Mouse (Mus musculus): ENCODE measurements at regions not wholly inside any gene's neighbourhood (a gene's known extent, or its start where the extent isn't known, plus 50 kb on each side); places are given as distances from the start of the nearest gene placed in this dataset.

- DNase-seq (ENCODE audit: low read depth in 1 of 2, low spot score in 2 of 2), result no peak
These were observed 75.5 kb downstream of the Enkur start for GRCm38 (mm10) chr2:21129621-21130020.

DNA sequence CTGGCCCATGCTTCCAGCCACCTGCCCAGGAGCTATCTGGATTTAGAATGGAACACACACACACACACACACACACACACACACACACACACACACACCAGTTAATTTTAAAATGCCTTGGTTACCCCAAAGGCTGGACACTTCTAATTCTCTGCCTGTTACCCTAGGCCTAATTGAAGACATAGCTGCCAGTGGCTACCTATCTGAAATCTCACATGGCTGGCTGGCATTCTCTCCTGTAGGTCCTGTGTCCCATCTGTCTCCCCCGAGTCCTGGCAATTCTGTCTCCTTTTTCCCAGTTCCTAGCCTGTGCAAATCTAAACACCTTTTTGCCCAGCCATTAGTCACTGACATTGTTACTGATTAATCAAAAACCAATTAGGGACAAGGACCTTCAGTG, 78.6 kb downstream of the Enkur start:
- no peak for DNase-seq (ENCODE audit: low read depth in 1 of 2, low spot score in 2 of 2)

- no peak for DNase-seq (ENCODE audit: low read depth in 1 of 2, low spot score in 2 of 2)
These were observed 82.7 kb downstream of the Enkur start for GRCm38 (mm10) chr2:21122421-21122820.

GRCm38 (mm10) chr2:21121663-21122062, 83.5 kb downstream of the Enkur start:
- DNase-seq (ENCODE audit: low read depth in 1 of 2, low spot score in 2 of 2), result no peak

DNA sequence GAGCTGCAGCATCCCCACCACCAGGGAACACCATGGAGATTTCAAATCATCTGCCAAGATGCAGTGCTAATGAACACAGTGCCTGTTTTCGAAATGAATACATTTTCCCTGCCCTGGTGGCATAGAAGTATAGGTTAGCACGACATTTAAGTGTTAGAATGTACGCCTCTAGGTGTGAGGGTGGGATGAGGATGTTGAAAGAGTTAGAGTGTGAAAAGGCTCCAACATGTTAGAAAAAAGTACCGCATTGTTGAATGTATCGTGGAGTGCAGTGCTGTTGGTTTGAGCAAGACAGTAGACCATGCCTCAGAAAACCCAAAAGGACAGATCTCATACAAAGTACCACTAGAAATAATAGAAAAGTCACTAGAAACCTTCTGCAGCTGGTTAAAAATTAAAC, 88.3 kb downstream of the Enkur start:
- no peak for DNase-seq (ENCODE audit: low read depth in 1 of 2, low spot score in 2 of 2)

GRCm38 (mm10) chr2:21111527-21111926, 93.6 kb downstream of the Enkur start:
- no peak for DNase-seq (ENCODE audit: low read depth in 1 of 2, low spot score in 2 of 2)

DNA sequence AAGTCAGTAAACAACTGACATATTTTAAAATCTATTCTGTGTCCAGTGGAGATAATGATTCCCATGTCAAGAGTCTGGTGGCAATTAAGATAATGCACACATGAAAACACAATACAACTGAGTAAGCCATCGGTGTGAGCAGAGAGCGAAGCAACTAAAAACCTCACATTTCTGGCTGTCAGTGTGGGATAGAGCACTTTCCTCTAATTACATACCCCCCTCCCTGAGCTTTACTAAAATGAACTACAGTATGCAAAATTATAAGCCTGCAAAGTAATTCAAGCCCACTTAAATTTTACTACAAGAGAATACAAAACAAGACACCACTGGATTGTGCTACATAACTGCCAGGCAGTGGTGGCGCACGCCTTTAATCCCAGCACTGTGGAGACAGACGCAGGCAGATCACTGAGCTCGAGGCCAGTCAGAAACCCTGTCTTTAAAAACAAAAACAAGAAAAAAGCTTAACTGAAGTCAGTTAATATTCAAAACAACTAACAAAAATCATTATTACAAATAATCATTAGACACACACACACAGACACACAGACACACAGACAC, 104.8 kb downstream of the Enkur start:
- no peak for DNase-seq (ENCODE audit: low read depth in 1 of 2, low spot score in 2 of 2)

GRCm38 (mm10) chr2:21091058-21091971, 113.8 kb downstream of the Enkur start:
- DNase-seq (ENCODE audit: low read depth in 1 of 2, low spot score in 2 of 2), result peak in 1 of 2 experiments; percentile 3

GRCm38 (mm10) chr2:21085517-21085916, 116.8 kb upstream of the Arhgap21 start:
- no peak for DNase-seq (ENCODE audit: low read depth in 1 of 2, low spot score in 2 of 2)

DNA sequence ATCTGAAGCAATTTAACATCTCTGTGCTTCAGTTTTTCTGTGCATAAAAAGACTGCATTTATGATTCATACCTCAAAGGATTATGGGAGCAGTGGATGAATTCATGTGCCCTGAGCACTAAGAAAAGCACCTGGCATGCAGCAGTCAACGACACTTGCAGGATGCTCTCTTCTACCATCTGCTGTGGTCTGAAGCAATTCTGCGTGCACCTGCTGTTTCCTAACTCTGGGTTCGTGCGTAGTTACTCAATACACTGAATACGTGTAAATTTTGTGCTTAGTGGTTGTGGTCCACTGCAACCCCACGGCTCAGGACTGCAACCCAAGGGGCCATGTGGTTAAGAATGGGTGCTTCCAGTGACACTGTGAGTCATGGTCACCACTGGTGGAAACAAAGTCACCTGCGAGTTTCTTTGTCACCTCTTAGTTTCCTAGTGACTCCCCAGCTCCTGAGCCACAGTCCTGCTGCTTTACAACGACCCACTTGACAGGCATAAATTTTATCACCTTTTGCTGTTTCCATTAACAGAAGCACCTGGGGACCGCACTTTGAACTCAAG, 98.7 kb upstream of the Arhgap21 start:
- no peak for DNase-seq (ENCODE audit: low read depth in 1 of 2, low spot score in 2 of 2)

- no peak for DNase-seq (ENCODE audit: low read depth in 1 of 2, low spot score in 2 of 2)
These were observed 91.6 kb upstream of the Arhgap21 start for GRCm38 (mm10) chr2:21060347-21060650.

DNA sequence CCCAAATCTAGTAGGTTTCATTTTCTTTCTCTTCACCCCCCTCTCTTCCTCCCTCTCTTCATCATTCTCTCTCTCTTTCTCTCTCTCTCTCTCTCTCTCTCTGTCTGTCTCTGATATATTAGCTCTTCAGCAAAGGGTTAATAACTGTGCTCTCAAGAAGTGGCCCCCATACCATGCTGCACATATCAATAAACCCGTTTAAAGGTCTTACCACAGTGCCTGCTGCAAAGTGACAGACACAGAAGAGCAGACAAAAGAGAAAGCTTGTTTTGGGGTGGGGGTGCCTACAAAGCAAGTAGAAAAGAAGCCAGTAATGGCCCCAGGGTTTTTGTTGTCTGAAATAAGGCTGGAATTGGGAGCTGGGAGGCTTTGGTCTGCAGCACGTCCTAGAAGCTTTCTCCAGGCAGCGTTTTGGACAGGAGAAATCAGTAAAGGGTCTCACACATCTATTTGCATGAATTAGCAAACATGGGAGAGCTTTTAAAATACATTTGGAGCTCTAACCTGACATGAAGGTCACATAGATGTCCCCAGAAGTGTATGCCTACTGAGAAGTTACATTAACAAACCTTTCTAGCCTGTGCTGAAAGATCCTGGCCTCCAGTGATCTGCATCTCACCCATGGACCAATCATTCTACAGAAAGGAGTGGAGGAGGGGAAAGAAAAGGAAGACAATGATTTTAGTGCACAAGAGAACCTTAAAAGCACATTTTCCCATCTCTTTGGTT, 91.1 kb upstream of the Arhgap21 start:
- DNase-seq (ENCODE audit: low read depth in 1 of 2, low spot score in 2 of 2), result no peak

GRCm38 (mm10) chr2:21058940-21059339, 90.3 kb upstream of the Arhgap21 start:
- no peak for DNase-seq (ENCODE audit: low read depth in 1 of 2, low spot score in 2 of 2)

- DNase-seq (ENCODE audit: low read depth in 1 of 2, low spot score in 2 of 2), result no peak
These were observed 87.9 kb upstream of the Arhgap21 start for GRCm38 (mm10) chr2:21056450-21057210.

DNA sequence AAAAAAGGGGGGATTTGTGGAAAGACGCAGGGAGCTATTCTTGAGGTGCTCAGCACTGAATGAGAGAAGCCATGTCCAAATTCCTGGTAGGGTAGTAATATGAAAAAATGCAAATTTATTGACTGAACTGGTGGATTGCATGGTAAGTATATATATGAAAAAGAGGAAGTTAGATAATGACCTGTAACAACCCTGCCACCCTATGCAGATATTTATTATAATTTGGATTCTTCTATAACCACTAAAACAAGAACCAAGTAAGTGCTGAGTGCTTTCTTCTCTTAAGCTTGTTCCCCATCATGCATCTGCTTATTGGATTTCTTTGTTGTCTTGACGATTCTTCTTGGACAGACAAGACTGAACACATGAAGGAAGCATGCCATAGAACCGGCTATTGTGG, 86.7 kb upstream of the Arhgap21 start:
- DNase-seq (ENCODE audit: low read depth in 1 of 2, low spot score in 2 of 2), result no peak

DNA sequence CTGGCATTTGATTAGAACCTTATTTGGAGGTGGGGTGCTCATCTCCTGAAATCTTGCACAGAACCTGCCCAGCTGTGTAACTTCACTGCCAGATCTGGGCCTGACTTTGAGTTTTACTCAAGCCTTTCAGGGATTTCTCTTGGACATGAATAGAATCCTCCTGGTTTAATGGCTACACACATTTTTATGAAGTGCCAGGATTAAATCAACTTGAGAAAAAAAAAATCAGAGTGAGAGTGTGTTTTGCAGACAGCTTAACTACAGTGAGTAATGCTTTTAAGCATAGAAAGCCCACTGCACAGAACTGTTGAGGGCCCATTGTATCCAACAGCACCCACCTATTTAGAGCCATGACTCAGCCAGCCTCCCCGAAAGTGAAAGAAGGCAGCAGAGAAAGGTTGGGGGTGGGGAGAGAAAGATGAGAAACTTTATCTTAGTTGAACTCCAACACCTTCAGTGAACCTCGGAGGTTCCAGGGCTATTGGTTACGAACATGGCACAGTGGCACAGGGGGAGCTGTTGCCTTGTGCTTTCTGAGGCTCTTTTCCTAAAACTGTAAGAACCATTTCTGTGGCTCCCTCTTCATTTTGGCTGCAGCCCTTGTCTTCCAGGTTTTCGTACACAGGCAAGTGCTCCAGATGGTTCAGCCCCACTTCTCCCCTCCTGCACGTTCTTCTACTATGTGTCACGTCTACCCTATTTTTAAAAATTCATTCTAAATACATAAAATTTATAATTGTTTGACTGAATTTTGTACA, 85.8 kb upstream of the Arhgap21 start:
- no peak for DNase-seq (ENCODE audit: low read depth in 1 of 2, low spot score in 2 of 2)

- no peak for DNase-seq (ENCODE audit: low read depth in 1 of 2, low spot score in 2 of 2)
These were observed 84.9 kb upstream of the Arhgap21 start for GRCm38 (mm10) chr2:21053596-21053995.

- DNase-seq (ENCODE audit: low read depth in 1 of 2, low spot score in 2 of 2), result no peak
These were observed 80.3 kb upstream of the Arhgap21 start for GRCm38 (mm10) chr2:21048996-21049395.

GRCm38 (mm10) chr2:21048226-21048625, 79.5 kb upstream of the Arhgap21 start:
- DNase-seq (ENCODE audit: low read depth in 1 of 2, low spot score in 2 of 2), result no peak

DNA sequence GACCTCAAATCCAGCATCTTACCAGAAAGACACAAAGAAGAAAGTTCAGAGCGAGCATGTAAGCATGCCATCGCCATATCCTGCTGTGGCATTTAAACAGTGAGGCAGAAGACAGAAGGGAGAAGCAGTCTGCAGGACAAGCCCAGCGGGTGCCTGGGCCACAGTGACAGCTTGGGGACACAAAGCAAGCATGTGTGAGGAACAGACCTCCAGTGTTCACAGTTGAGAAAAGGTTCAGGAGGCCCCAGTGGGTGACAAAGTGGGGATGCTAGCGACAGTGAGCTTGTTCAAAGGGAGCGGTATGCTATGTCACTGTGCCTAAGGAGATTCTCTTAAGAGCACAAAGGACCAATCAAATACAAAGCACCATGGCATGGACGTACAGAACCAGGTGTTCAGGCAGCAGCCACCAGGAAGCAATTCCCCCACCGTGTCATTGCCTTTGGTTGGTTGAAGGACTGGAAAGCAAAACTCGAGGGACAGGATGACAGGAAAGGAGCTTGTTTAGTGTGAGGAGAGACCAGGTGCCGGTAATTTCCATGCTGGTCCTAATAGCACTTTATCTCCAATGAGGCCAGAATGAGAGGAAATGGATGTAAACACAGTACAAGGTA, 77.9 kb upstream of the Arhgap21 start:
- DNase-seq (ENCODE audit: low read depth in 1 of 2, low spot score in 2 of 2), result no peak
